Mouse (Mus musculus): ENCODE measurements around the gene Cfap69. TPM values are rescaled to one million over a fixed set of nuclear protein-coding genes. Genes with fewer than 3 reads are reported as not detected.

Cfap69 gene
- total and polyA plus RNA-seq, 2 experiments from 2014 or later = 0.95 to 1.0 TPM

DNA sequence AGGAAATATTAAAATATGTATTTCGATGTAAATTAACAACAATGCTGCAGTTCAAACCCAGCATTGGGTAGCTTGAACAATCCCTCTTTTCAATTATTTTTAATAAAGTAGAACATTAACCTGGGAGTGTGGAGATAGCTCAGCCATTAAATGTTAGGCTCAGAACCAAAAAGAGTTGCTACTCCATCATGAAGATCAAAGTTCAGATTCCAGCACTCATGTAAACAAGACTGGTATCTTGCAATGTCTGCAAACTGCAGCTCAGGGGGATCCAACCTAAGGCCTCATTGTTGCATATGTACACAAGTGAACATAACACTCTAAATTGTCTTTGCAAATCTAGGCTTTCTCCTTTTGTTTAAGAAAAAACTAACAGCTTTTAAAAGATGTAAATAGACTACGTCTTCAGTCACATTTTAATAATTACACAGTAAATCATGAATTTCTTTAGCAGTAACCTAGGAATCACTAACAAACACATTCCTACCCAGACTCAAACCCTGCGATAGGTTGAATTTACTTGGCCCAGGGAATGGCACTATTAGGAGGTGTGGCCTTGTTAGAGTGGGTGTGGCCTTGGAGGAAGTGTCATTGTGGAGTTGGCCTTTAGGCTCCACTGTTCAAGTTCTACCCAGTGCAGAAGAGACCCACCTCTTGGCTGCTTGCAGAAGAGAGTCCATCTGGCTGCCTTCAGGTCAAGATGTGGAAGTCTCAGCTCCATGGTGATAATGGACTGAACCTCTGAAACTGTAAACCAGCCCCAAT lies 130.2 kb downstream of the Cfap69 start:
- Histone ChIP-seq H3K9ac (replicated peaks; ENCODE audit: low read depth, low read length) (no peak overlapping the region), H3K9me3 (replicated peaks; ENCODE audit: control insufficient read depth, low read length) (no peaks in the 10 kb centered on the region), H3K27me3 (ENCODE audit: control insufficient read depth, insufficient read depth, low read length) (no peaks in the 10 kb centered on the region), H3K4me1 (ENCODE audit: control insufficient read depth, insufficient read depth) (no peaks in the 10 kb centered on the region), H3K36me3 (replicated peaks; ENCODE audit: control insufficient read depth, insufficient read depth, low read length) (peaks cover 8% of the 10 kb centered on the region), H3K4me3 (ENCODE audit: low read depth, low read length) (no peak overlapping the region), H3K27ac (ENCODE audit: low read depth) (no peak overlapping the region), H3K4me2 (ENCODE audit: low read depth, low read length) (no peak overlapping the region)
- ATAC-seq (ENCODE audit: insufficient read depth, low read depth) (no peak), DNase-seq (ENCODE audit: low spot score) (no peak)
- WGBS = 88% methylated on average over 3 of the region's 3 CpGs
- TF ChIP-seq CTCF (IDR thresholded peaks at IDR 0.05; ENCODE audit: low read depth) = no peak
- TF ChIP-seq EP300 (IDR thresholded peaks at IDR 0.05; ENCODE audit: low read depth) = no peak

Other genes with a start within 250 kb of the Cfap69 start
- 8.6 and 17.5 TPM in 2 replicates for gene Cdk14, start 243.9 kb downstream of the Cfap69 start, total RNA-seq (2014; rRNA removed; ENCODE audit: low replicate concordance)
- 5.8 and 6.0 TPM in 2 replicates for gene Cdk14, start 243.9 kb downstream of the Cfap69 start, polyA plus RNA-seq (2015; fragmentation: Nextera tagmentation; extraction: Ambion mirVana)
- gene 1700015F17Rik, start 185.1 kb downstream of the Cfap69 start, total RNA-seq (2014; rRNA removed; ENCODE audit: low replicate concordance) = not detected in 2 replicates
- not detected in 2 replicates for gene 1700015F17Rik, start 185.1 kb downstream of the Cfap69 start, polyA plus RNA-seq (2015; fragmentation: Nextera tagmentation; extraction: Ambion mirVana)
- gene Cldn12, start 149.3 kb downstream of the Cfap69 start, total RNA-seq (2014; rRNA removed; ENCODE audit: low replicate concordance) = 14.5 and 16.8 TPM in 2 replicates
- 12.6 and 12.7 TPM in 2 replicates for gene Cldn12, start 149.3 kb downstream of the Cfap69 start, polyA plus RNA-seq (2015; fragmentation: Nextera tagmentation; extraction: Ambion mirVana)
- 12.3 and 14.5 TPM in 2 replicates for gene Gtpbp10, start 104.7 kb downstream of the Cfap69 start, total RNA-seq (2014; rRNA removed; ENCODE audit: low replicate concordance)
- 12.6 and 13.8 TPM in 2 replicates for gene Gtpbp10, start 104.7 kb downstream of the Cfap69 start, polyA plus RNA-seq (2015; fragmentation: Nextera tagmentation; extraction: Ambion mirVana)
- not detected in 2 replicates for gene Gm8773, start 90.4 kb downstream of the Cfap69 start, total RNA-seq (2014; rRNA removed; ENCODE audit: low replicate concordance)
- gene Gm8773, start 90.4 kb downstream of the Cfap69 start, polyA plus RNA-seq (2015; fragmentation: Nextera tagmentation; extraction: Ambion mirVana) = 0.26 and 0.51 TPM in 2 replicates
- 3.1 and 3.6 TPM in 2 replicates for gene Steap2, start 30.3 kb upstream of the Cfap69 start, total RNA-seq (2014; rRNA removed; ENCODE audit: low replicate concordance)
- 0.94 and 1.2 TPM in 2 replicates for gene Steap2, start 30.3 kb upstream of the Cfap69 start, polyA plus RNA-seq (2015; fragmentation: Nextera tagmentation; extraction: Ambion mirVana)
- 0.11 TPM in 1 of 2 replicates, not detected in the other for gene Steap1, start 85.1 kb upstream of the Cfap69 start, total RNA-seq (2014; rRNA removed; ENCODE audit: low replicate concordance)
- gene Steap1, start 85.1 kb upstream of the Cfap69 start, polyA plus RNA-seq (2015; fragmentation: Nextera tagmentation; extraction: Ambion mirVana) = 0.70 and 1.2 TPM in 2 replicates